Mouse (Mus musculus): Measurements from ENCODE around the gene Smarcal1. TPM values are rescaled to one million over a fixed set of nuclear protein-coding genes. Genes with fewer than 3 reads are reported as not detected.

The Smarcal1 gene
- polyA plus RNA-seq, 2 experiments = 22.1 to 36.8 TPM

DNA sequence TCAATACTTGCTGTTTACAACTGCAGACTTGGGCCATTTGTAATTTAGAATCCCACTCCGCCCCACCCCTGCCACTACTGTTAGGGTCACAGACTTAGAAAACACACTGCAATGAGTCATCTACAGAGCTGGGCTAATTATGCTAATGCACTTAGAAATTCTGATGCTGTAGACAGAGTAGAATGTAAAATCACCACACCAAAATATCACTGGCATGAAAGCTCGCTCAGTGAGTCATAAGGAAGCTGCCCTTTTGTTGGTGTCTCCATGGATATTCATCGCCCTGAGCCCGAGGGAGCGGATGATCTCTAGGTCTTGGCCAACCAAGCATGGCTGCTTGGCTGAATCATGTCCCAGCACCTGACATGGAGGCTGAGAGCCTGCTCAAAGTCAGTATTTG is 44.8 kb upstream of the Smarcal1 start:
- 82% methylated on average over 5 of the region's 5 CpGs for WGBS
- Histone ChIP-seq H3K4me3 (replicated peaks; ENCODE audit: low read length) (no peak overlapping the region), H3K27me3 (ENCODE audit: control insufficient read depth, insufficient read depth, low read length) (peaks cover 23% of the 10 kb centered on the region), H3K27ac (replicated peaks; ENCODE audit: low read depth, low read length) (no peak overlapping the region), H3K4me1 (ENCODE audit: control insufficient read depth, insufficient read depth, low read length) (peaks cover 10% of the 10 kb centered on the region), H3K9me3 (ENCODE audit: control insufficient read depth, low read length) (no peaks in the 10 kb centered on the region), H3K9ac (ENCODE audit: low read depth, low read length, severe bottlenecking) (no peak overlapping the region), H3K4me2 (replicated peaks; ENCODE audit: low read depth, low read length, severe bottlenecking) (no peak overlapping the region), H3K36me3 (ENCODE audit: control insufficient read depth, insufficient read depth, low read length) (no peaks in the 10 kb centered on the region)
- DNase-seq (ENCODE audit: low spot score) = no peak
- no peak for ATAC-seq (ENCODE audit: low FRiP score, low read depth)
- no peak for TF ChIP-seq POLR2A (IDR thresholded peaks at IDR 0.05; ENCODE audit: borderline replicate concordance, extremely low read depth, insufficient read depth, insufficient read length)

GRCm38 (mm10) chr1:72550317-72550716 is 32.7 kb upstream of the Smarcal1 start:
- Histone ChIP-seq H3K9ac (ENCODE audit: low read depth, low read length, severe bottlenecking) (no peak overlapping the region), H3K27me3 (ENCODE audit: control insufficient read depth, insufficient read depth, low read length) (no peaks in the 10 kb centered on the region), H3K4me1 (ENCODE audit: control insufficient read depth, insufficient read depth, low read length) (no peaks in the 10 kb centered on the region), H3K4me3 (replicated peaks; ENCODE audit: low read length) (no peak overlapping the region), H3K9me3 (ENCODE audit: control insufficient read depth, low read length) (no peaks in the 10 kb centered on the region), H3K4me2 (replicated peaks; ENCODE audit: low read depth, low read length, severe bottlenecking) (no peak overlapping the region), H3K36me3 (ENCODE audit: control insufficient read depth, insufficient read depth, low read length) (no peaks in the 10 kb centered on the region), H3K27ac (replicated peaks; ENCODE audit: low read depth, low read length) (no peak overlapping the region)
- 83% methylated on average over 2 of the region's 2 CpGs for WGBS
- TF ChIP-seq POLR2A (IDR thresholded peaks at IDR 0.05; ENCODE audit: borderline replicate concordance, extremely low read depth, insufficient read depth, insufficient read length) = no peak
- ATAC-seq (ENCODE audit: low FRiP score, low read depth) (no peak), DNase-seq (ENCODE audit: low spot score) (no peak)

DNA sequence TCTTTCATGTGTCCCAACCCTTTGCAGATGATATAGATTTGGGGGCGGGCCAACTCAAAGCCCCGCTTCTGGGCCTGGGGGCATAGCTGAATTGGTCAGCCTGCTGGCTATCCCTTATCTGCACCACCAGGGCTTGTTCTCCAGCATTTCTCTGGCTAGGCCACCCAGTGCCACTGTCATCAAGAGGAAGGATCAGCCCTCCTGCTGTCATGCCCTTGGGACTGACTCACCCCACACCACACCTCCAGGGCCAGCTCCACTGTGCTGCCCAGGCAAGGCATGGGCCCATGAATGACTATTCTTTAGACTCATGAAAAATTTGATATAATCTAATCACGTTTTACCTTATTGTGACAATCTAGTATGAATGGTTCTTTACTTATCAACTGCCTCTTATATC is 26.6 kb upstream of the Smarcal1 start:
- no peak for TF ChIP-seq POLR2A (IDR thresholded peaks at IDR 0.05; ENCODE audit: borderline replicate concordance, extremely low read depth, insufficient read depth, insufficient read length)
- WGBS = 86% methylated on average over 3 of the region's 3 CpGs

DNA sequence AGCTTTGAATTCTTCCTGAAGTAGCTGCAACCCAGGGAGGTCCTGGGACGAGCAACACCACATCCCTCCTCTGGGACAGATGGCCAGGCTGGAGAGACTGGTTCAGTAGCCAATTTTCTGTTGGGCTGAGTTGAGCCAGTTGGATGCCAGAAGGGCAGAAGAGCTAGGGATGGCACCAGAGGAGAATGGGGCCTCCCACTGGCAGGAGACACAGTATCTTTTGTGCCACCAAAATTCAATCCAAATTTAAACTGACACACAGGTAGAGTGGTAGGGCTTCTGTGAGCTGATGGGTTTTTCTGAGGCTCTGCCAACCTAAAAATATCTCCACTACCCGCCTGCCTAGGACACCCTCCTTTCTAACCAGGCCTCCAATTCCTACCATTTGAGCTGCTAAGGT is 24.4 kb upstream of the Smarcal1 start:
- Histone ChIP-seq H3K4me2 (replicated peaks; ENCODE audit: low read depth, low read length, severe bottlenecking) (no peak overlapping the region), H3K27ac (replicated peaks; ENCODE audit: low read depth, low read length) (no peak overlapping the region), H3K4me1 (ENCODE audit: control insufficient read depth, insufficient read depth, low read length) (no peaks in the 10 kb centered on the region), H3K9ac (ENCODE audit: low read depth, low read length, severe bottlenecking) (no peak overlapping the region), H3K27me3 (ENCODE audit: control insufficient read depth, insufficient read depth, low read length) (no peaks in the 10 kb centered on the region), H3K4me3 (replicated peaks; ENCODE audit: low read length) (no peak overlapping the region), H3K9me3 (ENCODE audit: control insufficient read depth, low read length) (no peaks in the 10 kb centered on the region), H3K36me3 (ENCODE audit: control insufficient read depth, insufficient read depth, low read length) (no peaks in the 10 kb centered on the region)
- 62% methylated on average over 2 of the region's 2 CpGs for WGBS
- no peak for TF ChIP-seq POLR2A (IDR thresholded peaks at IDR 0.05; ENCODE audit: borderline replicate concordance, extremely low read depth, insufficient read depth, insufficient read length)
- DNase-seq (ENCODE audit: low spot score) (no peak), ATAC-seq (ENCODE audit: low FRiP score, low read depth) (no peak)

More for the DNA sequence above, 26.6 kb upstream of the Smarcal1 start:
- no peaks in the 10 kb centered on the region for H3K4me1 ChIP-seq (ENCODE audit: control insufficient read depth, insufficient read depth, low read length)
- H3K9ac ChIP-seq (ENCODE audit: low read depth, low read length, severe bottlenecking) = no peak overlapping the region
- no peak for DNase-seq (ENCODE audit: low spot score)
- H3K36me3 ChIP-seq (ENCODE audit: control insufficient read depth, insufficient read depth, low read length) = no peaks in the 10 kb centered on the region
- ATAC-seq (ENCODE audit: low FRiP score, low read depth) = no peak
- H3K27ac ChIP-seq (replicated peaks; ENCODE audit: low read depth, low read length) = no peak overlapping the region
- no peak overlapping the region for H3K4me3 ChIP-seq (replicated peaks; ENCODE audit: low read length)
- H3K4me2 ChIP-seq (replicated peaks; ENCODE audit: low read depth, low read length, severe bottlenecking) = no peak overlapping the region
- no peaks in the 10 kb centered on the region for H3K27me3 ChIP-seq (ENCODE audit: control insufficient read depth, insufficient read depth, low read length)
- H3K9me3 ChIP-seq (ENCODE audit: control insufficient read depth, low read length) = no peaks in the 10 kb centered on the region

GRCm38 (mm10) chr1:72564334-72564962 is 18.6 kb upstream of the Smarcal1 start:
- H3K4me2 ChIP-seq (replicated peaks; ENCODE audit: low read depth, low read length, severe bottlenecking) = no peak overlapping the region
- no peak overlapping the region for H3K9ac ChIP-seq (ENCODE audit: low read depth, low read length, severe bottlenecking)
- no peaks in the 10 kb centered on the region for H3K4me1 ChIP-seq (ENCODE audit: control insufficient read depth, insufficient read depth, low read length)
- H3K36me3 ChIP-seq (ENCODE audit: control insufficient read depth, insufficient read depth, low read length) = no peaks in the 10 kb centered on the region
- no peak for TF ChIP-seq POLR2A (IDR thresholded peaks at IDR 0.05; ENCODE audit: borderline replicate concordance, extremely low read depth, insufficient read depth, insufficient read length)
- 76% methylated on average over 6 of the region's 6 CpGs for WGBS
- H3K9me3 ChIP-seq (ENCODE audit: control insufficient read depth, low read length) = no peaks in the 10 kb centered on the region
- H3K27me3 ChIP-seq (ENCODE audit: control insufficient read depth, insufficient read depth, low read length) = no peaks in the 10 kb centered on the region
- DNase-seq (ENCODE audit: low spot score) = no peak
- no peak overlapping the region for H3K27ac ChIP-seq (replicated peaks; ENCODE audit: low read depth, low read length)
- no peak overlapping the region for H3K4me3 ChIP-seq (replicated peaks; ENCODE audit: low read length)
- ATAC-seq (ENCODE audit: low FRiP score, low read depth) = no peak

All from limb, embryonic 14.5 days (tissue).